Mouse (Mus musculus): ENCODE measurements around the gene Polr1c. TPM values are rescaled to one million over a fixed set of nuclear protein-coding genes. Genes with fewer than 3 reads are reported as not detected.

Polr1c gene
- total and polyA plus RNA-seq, 2 experiments from 2014 or later = 27.2 to 38.3 TPM

DNA sequence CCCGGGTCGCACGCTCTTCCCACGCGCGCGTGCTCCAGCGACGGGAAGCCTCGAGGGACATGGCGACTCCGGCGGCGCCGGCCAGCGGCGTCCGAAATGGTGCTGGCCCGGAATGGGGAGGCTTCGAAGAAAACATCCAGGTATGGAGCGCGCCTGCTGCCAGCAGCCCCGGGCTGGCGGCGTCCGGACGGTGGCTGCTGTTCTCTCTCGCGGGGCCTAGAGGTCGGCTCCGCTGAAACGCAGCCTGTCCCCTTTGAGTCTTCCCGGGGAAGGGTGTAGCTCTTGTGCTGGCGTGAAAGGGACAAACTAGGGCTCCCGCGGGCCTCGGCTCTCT is 302 bp upstream of the Polr1c start:
- peak overlapping the region; percentile 85 for H3K4me3 ChIP-seq (ENCODE audit: low read depth, low read length)
- H3K36me3 ChIP-seq (replicated peaks; ENCODE audit: control insufficient read depth, insufficient read depth, low read length) = peaks cover 56% of the 10 kb centered on the region
- H3K9me3 ChIP-seq (replicated peaks; ENCODE audit: control insufficient read depth, low read length) = no peaks in the 10 kb centered on the region
- no peaks in the 10 kb centered on the region for H3K27me3 ChIP-seq (ENCODE audit: control insufficient read depth, insufficient read depth, low read length)
- H3K9ac ChIP-seq (replicated peaks; ENCODE audit: low read depth, low read length) = peak overlapping the region; percentile 96
- TF ChIP-seq EP300 (IDR thresholded peaks at IDR 0.05; ENCODE audit: low read depth) = no peak
- no peak for TF ChIP-seq CTCF (IDR thresholded peaks at IDR 0.05; ENCODE audit: low read depth)
- no peak for DNase-seq (ENCODE audit: low spot score)
- H3K4me2 ChIP-seq (ENCODE audit: low read depth, low read length) = peak overlapping the region; percentile 97
- WGBS = under 1% methylated on average over 37 of the region's 37 CpGs
- ATAC-seq (ENCODE audit: insufficient read depth, low read depth) = peak; percentile 40
- peaks cover 12% of the 10 kb centered on the region; the same call in 1 of the 2 replicates for H3K4me1 ChIP-seq (ENCODE audit: control insufficient read depth, insufficient read depth)
- peak overlapping the region; percentile 88 for H3K27ac ChIP-seq (ENCODE audit: low read depth)

DNA sequence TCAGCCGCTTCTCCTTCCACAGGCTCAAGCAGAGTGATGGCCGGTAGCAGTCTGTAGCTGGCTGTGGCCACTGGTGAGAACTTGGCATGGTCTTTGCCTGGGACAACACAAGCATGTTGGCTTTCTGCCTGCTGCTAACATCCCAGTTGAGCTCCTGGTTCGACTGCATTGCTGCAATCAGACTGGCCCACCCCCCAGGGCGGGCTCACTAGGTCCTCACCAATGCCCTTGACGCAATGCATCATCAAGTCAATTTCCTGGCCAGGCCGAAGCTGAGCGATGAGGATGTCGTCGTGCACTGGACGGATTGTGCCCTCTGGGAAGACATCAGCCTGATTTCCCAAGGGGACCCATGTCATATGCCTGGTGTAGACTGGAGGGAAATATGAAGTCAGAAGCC is 3.3 kb downstream of the Polr1c start:
- Histone ChIP-seq H3K4me3 (ENCODE audit: low read depth, low read length) (no peak overlapping the region), H3K36me3 (replicated peaks; ENCODE audit: control insufficient read depth, insufficient read depth, low read length) (peaks cover 56% of the 10 kb centered on the region), H3K4me1 (ENCODE audit: control insufficient read depth, insufficient read depth) (peaks cover 12% of the 10 kb centered on the region; the same call in 1 of the 2 replicates), H3K4me2 (ENCODE audit: low read depth, low read length) (no peak overlapping the region), H3K27ac (ENCODE audit: low read depth) (no peak overlapping the region), H3K9me3 (replicated peaks; ENCODE audit: control insufficient read depth, low read length) (no peaks in the 10 kb centered on the region), H3K9ac (replicated peaks; ENCODE audit: low read depth, low read length) (no peak overlapping the region), H3K27me3 (ENCODE audit: control insufficient read depth, insufficient read depth, low read length) (no peaks in the 10 kb centered on the region)
- DNase-seq (ENCODE audit: low spot score) (no peak), ATAC-seq (ENCODE audit: insufficient read depth, low read depth) (no peak)
- TF ChIP-seq CTCF (IDR thresholded peaks at IDR 0.05; ENCODE audit: low read depth) = no peak
- TF ChIP-seq EP300 (IDR thresholded peaks at IDR 0.05; ENCODE audit: low read depth) = no peak
- 63% methylated on average over 10 of the region's 10 CpGs for WGBS

DNA sequence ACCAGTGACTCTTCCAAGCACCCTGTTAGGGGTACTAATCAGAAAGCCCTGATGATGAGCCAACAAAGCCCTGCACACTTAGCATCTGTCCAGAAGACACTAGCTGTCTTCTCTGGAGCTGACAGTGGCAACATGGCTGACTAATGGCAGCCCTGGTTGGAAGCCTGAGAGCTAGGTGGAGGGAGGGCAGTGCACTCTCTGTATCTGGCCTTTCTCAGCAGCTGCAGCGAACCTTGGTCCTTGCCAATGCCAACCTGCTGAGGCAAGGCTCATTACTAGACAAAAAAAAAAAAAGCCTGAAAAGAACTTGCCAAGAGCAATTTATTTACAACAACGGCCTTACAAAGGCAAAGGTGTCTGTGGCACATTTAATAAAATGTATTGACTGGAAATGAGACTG is 4.2 kb downstream of the Polr1c start:
- H3K36me3 ChIP-seq (replicated peaks; ENCODE audit: control insufficient read depth, insufficient read depth, low read length) = peaks cover 61% of the 10 kb centered on the region
- no peak overlapping the region for H3K4me2 ChIP-seq (ENCODE audit: low read depth, low read length)
- H3K9me3 ChIP-seq (replicated peaks; ENCODE audit: control insufficient read depth, low read length) = no peaks in the 10 kb centered on the region
- no peak overlapping the region for H3K27ac ChIP-seq (ENCODE audit: low read depth)
- WGBS = 81% methylated on average over 2 of the region's 2 CpGs
- DNase-seq (ENCODE audit: low spot score) = no peak
- no peak overlapping the region for H3K4me3 ChIP-seq (ENCODE audit: low read depth, low read length)
- no peak for TF ChIP-seq EP300 (IDR thresholded peaks at IDR 0.05; ENCODE audit: low read depth)
- peaks cover 7% of the 10 kb centered on the region; the same call in 1 of the 2 replicates for H3K4me1 ChIP-seq (ENCODE audit: control insufficient read depth, insufficient read depth)
- ATAC-seq (ENCODE audit: insufficient read depth, low read depth) = no peak
- H3K27me3 ChIP-seq (ENCODE audit: control insufficient read depth, insufficient read depth, low read length) = no peaks in the 10 kb centered on the region
- no peak overlapping the region for H3K9ac ChIP-seq (replicated peaks; ENCODE audit: low read depth, low read length)

DNA sequence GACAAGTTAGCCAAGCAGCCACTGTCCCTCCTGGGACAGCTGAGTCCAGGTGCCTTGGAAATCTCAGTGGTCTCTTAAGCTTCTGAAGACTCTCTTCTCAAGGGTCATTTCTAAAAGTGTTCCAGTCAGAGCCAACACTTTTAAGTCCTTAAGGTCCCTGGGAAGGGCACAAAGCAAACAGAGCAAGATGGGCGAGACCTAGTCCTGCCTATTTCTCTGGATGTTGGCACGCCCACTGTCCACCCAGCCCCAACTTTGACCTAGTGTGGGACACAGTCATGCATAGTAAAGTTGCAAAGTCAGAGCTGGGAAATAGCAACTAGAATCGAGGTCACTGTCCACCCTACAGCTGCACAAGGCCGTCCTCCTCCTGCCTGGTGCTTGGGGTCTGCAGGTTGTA is 4.9 kb downstream of the Polr1c start:
- H3K36me3 ChIP-seq (replicated peaks; ENCODE audit: control insufficient read depth, insufficient read depth, low read length) = peaks cover 68% of the 10 kb centered on the region
- H3K27me3 ChIP-seq (ENCODE audit: control insufficient read depth, insufficient read depth, low read length) = no peaks in the 10 kb centered on the region
- no peak overlapping the region for H3K4me2 ChIP-seq (ENCODE audit: low read depth, low read length)
- no peaks in the 10 kb centered on the region for H3K9me3 ChIP-seq (replicated peaks; ENCODE audit: control insufficient read depth, low read length)
- no peak overlapping the region for H3K4me3 ChIP-seq (ENCODE audit: low read depth, low read length)
- ATAC-seq (ENCODE audit: insufficient read depth, low read depth) (no peak), DNase-seq (ENCODE audit: low spot score) (no peak)
- no peak overlapping the region for H3K9ac ChIP-seq (replicated peaks; ENCODE audit: low read depth, low read length)
- peaks cover 7% of the 10 kb centered on the region; the same call in 1 of the 2 replicates for H3K4me1 ChIP-seq (ENCODE audit: control insufficient read depth, insufficient read depth)
- TF ChIP-seq EP300 (IDR thresholded peaks at IDR 0.05; ENCODE audit: low read depth) (no peak), CTCF (IDR thresholded peaks at IDR 0.05; ENCODE audit: low read depth) (no peak)
- 80% methylated on average over 4 of the region's 4 CpGs for WGBS
- no peak overlapping the region for H3K27ac ChIP-seq (ENCODE audit: low read depth)

DNA sequence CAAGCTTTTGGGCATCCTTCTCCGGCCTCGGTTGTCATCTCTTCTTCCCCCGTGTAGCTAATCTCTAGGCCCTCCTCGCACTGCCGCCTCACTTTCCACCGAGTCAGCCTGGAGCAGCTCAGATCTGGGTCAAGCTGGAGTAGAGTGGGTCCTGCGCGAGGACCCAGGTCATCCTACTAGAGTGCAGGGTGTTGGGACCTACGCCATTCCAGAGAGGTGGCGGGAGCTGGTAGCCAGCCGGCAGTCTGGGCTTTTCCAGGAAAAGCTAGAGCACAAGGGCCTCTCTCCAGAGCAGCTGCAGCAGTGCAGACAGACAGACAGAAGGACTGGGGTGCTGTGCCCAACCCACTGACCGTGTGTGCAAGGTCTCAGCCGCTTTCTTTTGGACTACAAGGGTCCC is 5.6 kb downstream of the Polr1c start:
- Histone ChIP-seq H3K9ac (replicated peaks; ENCODE audit: low read depth, low read length) (no peak overlapping the region), H3K4me1 (ENCODE audit: control insufficient read depth, insufficient read depth) (peaks cover 7% of the 10 kb centered on the region; the same call in 1 of the 2 replicates), H3K36me3 (replicated peaks; ENCODE audit: control insufficient read depth, insufficient read depth, low read length) (peaks cover 73% of the 10 kb centered on the region), H3K9me3 (replicated peaks; ENCODE audit: control insufficient read depth, low read length) (no peaks in the 10 kb centered on the region), H3K4me2 (ENCODE audit: low read depth, low read length) (no peak overlapping the region), H3K27ac (ENCODE audit: low read depth) (no peak overlapping the region), H3K27me3 (ENCODE audit: control insufficient read depth, insufficient read depth, low read length) (no peaks in the 10 kb centered on the region), H3K4me3 (ENCODE audit: low read depth, low read length) (no peak overlapping the region)
- WGBS = 83% methylated on average over 13 of the region's 13 CpGs
- DNase-seq (ENCODE audit: low spot score) = no peak
- no peak for ATAC-seq (ENCODE audit: insufficient read depth, low read depth)
- TF ChIP-seq CTCF (IDR thresholded peaks at IDR 0.05; ENCODE audit: low read depth) = no peak
- no peak for TF ChIP-seq EP300 (IDR thresholded peaks at IDR 0.05; ENCODE audit: low read depth)

DNA sequence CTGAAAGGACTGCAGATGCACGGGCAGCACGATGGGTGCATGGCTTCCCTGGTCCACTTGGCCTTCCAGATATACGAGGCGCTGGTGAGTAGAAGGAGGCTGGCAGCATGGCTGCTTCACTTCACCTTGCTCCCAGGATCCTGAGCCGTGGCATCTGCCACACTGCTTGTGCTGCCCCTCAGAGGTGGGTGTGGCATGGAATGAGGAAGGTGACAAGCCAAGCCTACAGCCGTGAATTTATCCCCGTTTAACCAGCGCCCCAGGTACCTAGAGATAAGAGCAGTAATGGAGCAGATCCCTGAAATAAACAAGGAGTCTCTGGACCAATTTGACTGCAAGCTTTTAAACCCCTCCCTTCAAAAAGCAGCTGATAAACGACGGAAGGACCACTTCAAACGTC is 6.4 kb downstream of the Polr1c start:
- 64% methylated on average over 11 of the region's 11 CpGs for WGBS
- Histone ChIP-seq H3K27ac (ENCODE audit: low read depth) (no peak overlapping the region), H3K4me3 (ENCODE audit: low read depth, low read length) (no peak overlapping the region), H3K9ac (replicated peaks; ENCODE audit: low read depth, low read length) (no peak overlapping the region), H3K36me3 (replicated peaks; ENCODE audit: control insufficient read depth, insufficient read depth, low read length) (peaks cover 81% of the 10 kb centered on the region), H3K4me2 (ENCODE audit: low read depth, low read length) (no peak overlapping the region), H3K4me1 (ENCODE audit: control insufficient read depth, insufficient read depth) (no peaks in the 10 kb centered on the region; the same call in 1 of the 2 replicates), H3K9me3 (replicated peaks; ENCODE audit: control insufficient read depth, low read length) (no peaks in the 10 kb centered on the region), H3K27me3 (ENCODE audit: control insufficient read depth, insufficient read depth, low read length) (no peaks in the 10 kb centered on the region)
- DNase-seq (ENCODE audit: low spot score) (no peak), ATAC-seq (ENCODE audit: insufficient read depth, low read depth) (no peak)
- TF ChIP-seq EP300 (IDR thresholded peaks at IDR 0.05; ENCODE audit: low read depth) = no peak
- no peak for TF ChIP-seq CTCF (IDR thresholded peaks at IDR 0.05; ENCODE audit: low read depth)
